In the genomic region with DNA sequence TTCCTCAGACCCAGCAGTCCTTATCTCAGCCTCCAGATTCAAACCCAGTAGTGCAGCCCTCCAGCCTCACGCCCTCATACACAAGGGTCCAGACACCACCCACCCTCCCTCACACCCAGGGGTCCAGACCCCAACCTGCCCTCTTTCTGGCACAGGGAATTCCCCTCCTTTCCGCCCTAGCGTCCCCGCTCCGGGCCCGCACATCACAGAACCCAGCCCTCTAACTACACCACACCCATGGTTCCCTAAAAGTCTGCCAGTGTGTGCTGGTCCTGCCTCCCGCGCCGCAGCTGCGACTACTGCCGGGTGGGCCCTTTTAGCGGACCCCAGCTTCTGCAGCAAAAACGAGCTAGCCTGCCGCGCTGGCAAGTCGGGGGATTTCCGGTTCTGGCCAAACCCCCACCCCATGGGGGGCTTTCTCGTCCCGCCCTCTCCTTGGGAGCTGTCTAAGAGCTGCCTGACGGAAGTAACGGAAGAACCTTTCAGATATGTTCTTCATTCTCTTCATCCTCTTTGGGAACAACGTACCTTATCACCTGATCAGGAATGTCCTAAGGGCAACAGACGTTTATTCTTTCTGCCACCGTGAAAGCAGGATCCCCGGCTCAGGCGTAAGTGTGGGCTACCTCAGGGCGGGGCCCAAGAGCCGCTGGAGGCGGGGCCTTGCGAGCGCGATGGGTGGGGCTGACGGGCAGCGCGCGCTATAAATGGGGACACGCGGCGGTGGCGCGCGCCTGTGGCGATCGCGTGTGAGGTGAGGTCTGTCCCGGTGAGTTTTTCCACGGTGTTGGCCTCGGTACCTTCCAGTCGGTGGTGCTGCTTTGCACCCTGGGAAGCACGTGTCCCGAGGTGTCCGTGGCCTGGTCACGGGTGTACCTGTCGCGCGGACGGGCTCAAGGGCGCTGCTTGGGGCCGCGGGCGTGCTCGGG, we compare ENCODE assay signal across 8 mouse cellular contexts. TPM values are rescaled to one million over a fixed set of nuclear protein-coding genes. Genes with fewer than 3 reads are reported as not detected.
DNase-seq lines count a peak whose midpoint lies in the region; ATAC-seq and TF ChIP-seq lines count a peak whose summit lies in the region.

A gene (minus strand): TSS at position 641 of the 929 bp plus-strand sequence.
A gene (plus strand): TSS at position 668 of the 929 bp plus-strand sequence.

- TF ChIP-seq CTCF in kidney, adult 2 months (conservative IDR thresholded peaks at IDR 0.05; ENCODE audit: insufficient read depth, insufficient read length, low read depth, low read length) = no peak
- TF ChIP-seq CTCF in spleen, adult 2 months (IDR thresholded peaks at IDR 0.05; ENCODE audit: extremely low read depth, insufficient read depth, insufficient read length, insufficient replicate concordance) = no peak

- H3K9ac ChIP-seq in embryonic facial prominence, embryonic 13.5 days = peak within 1 kb of the TSS; percentile 89
- H3K9ac ChIP-seq in limb, embryonic 12.5 days (replicated peaks) = peak within 1 kb of the TSS; percentile 95
- H3K9ac ChIP-seq in midbrain, embryonic 15.5 days = peak within 1 kb of the TSS; percentile 93

- WGBS in embryonic facial prominence, embryonic 13.5 days = under 1% methylated on average over 62 of the region's 62 CpGs
- WGBS in kidney, adult 2 months = under 1% methylated on average over 62 of the region's 62 CpGs
- WGBS in limb, embryonic 12.5 days = under 1% methylated on average over 62 of the region's 62 CpGs
- under 1% methylated on average over 62 of the region's 62 CpGs for WGBS in midbrain, embryonic 15.5 days
- WGBS in spleen, adult 2 months = under 1% methylated on average over 62 of the region's 62 CpGs

- peak; percentile 84 for DNase-seq in 3134 (ENCODE audit: extremely low read depth, insufficient read length, low spot score)
- DNase-seq in adrenal gland, postnatal 36 days = peak; percentile 91 to 93
- DNase-seq in heart, adult 18-20 months = peak; percentile 92 to 96
- DNase-seq in kidney, adult 2 months = peak; percentile 92
- DNase-seq in spleen, adult 2 months (ENCODE audit: low read depth in 1 of 2, low spot score in 2 of 2) = peak; percentile 82 to 86

- H3K9me3 ChIP-seq in embryonic facial prominence, embryonic 13.5 days = no peaks in the 10 kb centered on the region
- no peaks in the 10 kb centered on the region for H3K9me3 ChIP-seq in limb, embryonic 12.5 days
- no peaks in the 10 kb centered on the region for H3K9me3 ChIP-seq in midbrain, embryonic 15.5 days

- peak within 1 kb of the TSS; percentile 91 for H3K4me3 ChIP-seq in embryonic facial prominence, embryonic 13.5 days
- H3K4me3 ChIP-seq in kidney, adult 2 months (ENCODE audit: insufficient read depth, low read depth, low read length) = peak within 1 kb of the TSS; percentile 96
- H3K4me3 ChIP-seq in limb, embryonic 12.5 days (replicated peaks) = peak within 1 kb of the TSS; percentile 85
- H3K4me3 ChIP-seq in midbrain, embryonic 15.5 days = peak within 1 kb of the TSS; percentile 94
- H3K4me3 ChIP-seq in spleen, adult 2 months (ENCODE audit: extremely low read depth, insufficient read depth, insufficient read length) = peak within 1 kb of the TSS; percentile 99

- H3K27me3 ChIP-seq in embryonic facial prominence, embryonic 13.5 days = no peaks in the 10 kb centered on the region
- no peaks in the 10 kb centered on the region for H3K27me3 ChIP-seq in kidney, adult 2 months (replicated peaks; ENCODE audit: control insufficient read depth, insufficient read depth, low read length)
- H3K27me3 ChIP-seq in limb, embryonic 12.5 days = no peaks in the 10 kb centered on the region
- no peaks in the 10 kb centered on the region for H3K27me3 ChIP-seq in midbrain, embryonic 15.5 days (replicated peaks)
- no peaks in the 10 kb centered on the region for H3K27me3 ChIP-seq in spleen, adult 2 months (ENCODE audit: control insufficient read depth, insufficient read depth, low read length)

- peak; percentile 96 for TF ChIP-seq POLR2A in kidney, adult 2 months (IDR thresholded peaks at IDR 0.05; ENCODE audit: low read depth, low read length)
- TF ChIP-seq POLR2A in spleen, adult 2 months (IDR thresholded peaks at IDR 0.05; ENCODE audit: low read depth, low read length) = peak; percentile 97

- H3K27ac ChIP-seq in embryonic facial prominence, embryonic 13.5 days = peak within 1 kb of the TSS; percentile 93
- H3K27ac ChIP-seq in kidney, adult 2 months (ENCODE audit: insufficient read depth, low read depth, low read length) = peak within 1 kb of the TSS; percentile 90
- H3K27ac ChIP-seq in limb, embryonic 12.5 days = peak within 1 kb of the TSS; percentile 95
- H3K27ac ChIP-seq in midbrain, embryonic 15.5 days = peak within 1 kb of the TSS; percentile 98
- peak within 1 kb of the TSS; percentile 89 for H3K27ac ChIP-seq in spleen, adult 2 months (ENCODE audit: insufficient read depth, low read length)

- peak; percentile 85 for ATAC-seq in embryonic facial prominence, embryonic 13.5 days (ENCODE audit: insufficient number of reproducible peaks, insufficient read depth, low FRiP score, low TSS enrichment, low read depth)
- ATAC-seq in limb, embryonic 12.5 days (ENCODE audit: insufficient number of reproducible peaks, insufficient read depth, low FRiP score, low TSS enrichment, low read depth) = peak; percentile 86
- peak; percentile 87 for ATAC-seq in midbrain, embryonic 15.5 days (replicated peaks)

- peak within 1 kb of the TSS; percentile 79 for H3K4me2 ChIP-seq in embryonic facial prominence, embryonic 13.5 days
- H3K4me2 ChIP-seq in limb, embryonic 12.5 days = peak within 1 kb of the TSS; percentile 83
- H3K4me2 ChIP-seq in midbrain, embryonic 15.5 days = peak within 1 kb of the TSS; percentile 70

- H3K36me3 ChIP-seq in embryonic facial prominence, embryonic 13.5 days = peaks cover 34% of the 10 kb centered on the region
- no peaks in the 10 kb centered on the region for H3K36me3 ChIP-seq in kidney, adult 2 months (ENCODE audit: control insufficient read depth, insufficient read depth, low read length)
- peaks cover 36% of the 10 kb centered on the region for H3K36me3 ChIP-seq in limb, embryonic 12.5 days
- H3K36me3 ChIP-seq in midbrain, embryonic 15.5 days (replicated peaks) = peaks cover 22% of the 10 kb centered on the region
- peaks cover 13% of the 10 kb centered on the region for H3K36me3 ChIP-seq in spleen, adult 2 months (ENCODE audit: control insufficient read depth, insufficient read depth, low read length)

- peaks cover 28% of the 10 kb centered on the region for H3K4me1 ChIP-seq in embryonic facial prominence, embryonic 13.5 days
- peaks cover 8% of the 10 kb centered on the region; the same call in 1 of the 2 replicates for H3K4me1 ChIP-seq in kidney, adult 2 months (ENCODE audit: control insufficient read depth, insufficient read depth, low read length)
- peaks cover 16% of the 10 kb centered on the region for H3K4me1 ChIP-seq in limb, embryonic 12.5 days (replicated peaks)
- peaks cover 23% of the 10 kb centered on the region for H3K4me1 ChIP-seq in midbrain, embryonic 15.5 days
- H3K4me1 ChIP-seq in spleen, adult 2 months (ENCODE audit: control insufficient read depth, insufficient read depth, insufficient read length) = peaks cover 8% of the 10 kb centered on the region; the same call in 1 of the 2 replicates

RNA-seq across cellular contexts. Expression of the first gene that starts in this region (rescaled TPM):
- under 1 TPM; 0.43 to 0.63 TPM for total RNA-seq in adrenal gland, postnatal 36 days (2021)
- 1.4 TPM in 2 replicates for polyA plus RNA-seq in embryonic facial prominence, embryonic 13.5 days (2015; fragmentation: Nextera tagmentation; extraction: Ambion mirVana)
- total RNA-seq in heart, adult 18-20 months (2021) = under 1 TPM; 0.25 to 0.28 TPM
- polyA plus RNA-seq in kidney, adult 2 months (2012; rRNA removed) = 27.2 and 32.1 TPM in 2 replicates
- 0.76 and 0.87 TPM in 2 replicates for polyA plus RNA-seq in limb, embryonic 12.5 days (2016; fragmentation: Nextera tagmentation; extraction: Ambion mirVana)
- polyA plus RNA-seq in midbrain, embryonic 15.5 days (2015; fragmentation: Nextera tagmentation; extraction: Ambion mirVana) = 1.4 and 1.7 TPM in 2 replicates
- polyA plus RNA-seq in spleen, adult 2 months (2012; rRNA removed) = 1.4 TPM in 2 replicates

RNA-seq across cellular contexts. Expression of the second gene that starts in this region (rescaled TPM):
- total RNA-seq in adrenal gland, postnatal 36 days (2021) = 100 to 1,000 TPM in 1 of 2 experiments, 10 to 100 TPM in 1; 99.6 to 120 TPM
- 199 and 210 TPM in 2 replicates for polyA plus RNA-seq in embryonic facial prominence, embryonic 13.5 days (2015; fragmentation: Nextera tagmentation; extraction: Ambion mirVana)
- total RNA-seq in heart, adult 18-20 months (2021) = 10 to 100 TPM in 1 of 2 experiments, 1 to 10 TPM in 1; 8.1 to 11.5 TPM
- 39.4 and 47.9 TPM in 2 replicates for polyA plus RNA-seq in kidney, adult 2 months (2012; rRNA removed)
- polyA plus RNA-seq in limb, embryonic 12.5 days (2016; fragmentation: Nextera tagmentation; extraction: Ambion mirVana) = 209 and 214 TPM in 2 replicates
- polyA plus RNA-seq in midbrain, embryonic 15.5 days (2015; fragmentation: Nextera tagmentation; extraction: Ambion mirVana) = 232 and 240 TPM in 2 replicates
- 98.9 and 139 TPM in 2 replicates for polyA plus RNA-seq in spleen, adult 2 months (2012; rRNA removed)

Comparison
In these comparisons a context has a peak if more than half of its experiments do, and no peak if none do; other contexts are left out.
1. Peak in every context shown above with its lines: DNase-seq, ATAC-seq, H3K4me3 ChIP-seq and H3K27ac ChIP-seq.
2. RNA of the second gene that starts in this region (total RNA-seq): 99.6 to 120 TPM in adrenal gland, postnatal 36 days; 8.1 to 11.5 TPM in heart, adult 18-20 months; every median in the first group is over 4 times any median in the second.
3. RNA of the first gene that starts in this region (polyA plus RNA-seq): 27.2 to 32.1 TPM in kidney, adult 2 months; 1.4 TPM in spleen, adult 2 months, 1.4 to 1.7 TPM in midbrain, embryonic 15.5 days, 1.4 TPM in embryonic facial prominence, embryonic 13.5 days and 0.76 to 0.87 TPM in limb, embryonic 12.5 days; every median in the first group is over 10 times any median in the second.